Mouse (Mus musculus): ENCODE data around the gene Tnnt3. TPM values are rescaled to one million over a fixed set of nuclear protein-coding genes. Genes with fewer than 3 reads are reported as not detected.

Gene Tnnt3
- polyA plus RNA-seq, 1 experiment from 2014 or later: 24.5 TPM

- H3K27me3 ChIP-seq: peaks cover 4% of the 10 kb centered on the region; the same call in 1 of the 2 replicates
- no peak overlapping the region for H3K4me2 ChIP-seq
- H3K9me3 ChIP-seq (replicated peaks): no peaks in the 10 kb centered on the region
- no peaks in the 10 kb centered on the region for H3K36me3 ChIP-seq (replicated peaks)
- ATAC-seq (ENCODE audit: insufficient read depth): no peak
- 71% methylated on average over 9 of the region's 9 CpGs for WGBS (ENCODE audit: insufficient replicate concordance)
- no peak overlapping the region for H3K27ac ChIP-seq (replicated peaks)
- 0 out of 2 replicates have a peak, but pooled peaks cover 2% of the 10 kb centered on the region for H3K4me1 ChIP-seq (replicated peaks)
- no peak overlapping the region for H3K9ac ChIP-seq
- H3K4me3 ChIP-seq (replicated peaks): no peak overlapping the region
Measured at GRCm38 (mm10) chr7:142507453-142507852, 8.8 kb downstream of the Tnnt3 start.

GRCm38 (mm10) chr7:142509518-142509917 is 10.9 kb downstream of the Tnnt3 start:
- Histone ChIP-seq H3K4me1 (replicated peaks) (0 out of 2 replicates have a peak, but pooled peaks cover 2% of the 10 kb centered on the region), H3K36me3 (replicated peaks) (no peaks in the 10 kb centered on the region), H3K4me3 (replicated peaks) (no peak overlapping the region), H3K27me3 (peaks cover 4% of the 10 kb centered on the region; the same call in 1 of the 2 replicates), H3K27ac (replicated peaks) (no peak overlapping the region), H3K4me2 (no peak overlapping the region), H3K9ac (no peak overlapping the region), H3K9me3 (replicated peaks) (no peaks in the 10 kb centered on the region)
- WGBS (ENCODE audit: insufficient replicate concordance): 63% methylated on average over 14 of the region's 14 CpGs
- ATAC-seq (ENCODE audit: insufficient read depth): no peak

GRCm38 (mm10) chr7:142510021-142510777 is 11.6 kb downstream of the Tnnt3 start:
- Histone ChIP-seq H3K36me3 (replicated peaks) (no peaks in the 10 kb centered on the region), H3K4me2 (no peak overlapping the region), H3K4me3 (replicated peaks) (no peak overlapping the region), H3K9ac (no peak overlapping the region), H3K9me3 (replicated peaks) (no peaks in the 10 kb centered on the region), H3K27ac (replicated peaks) (no peak overlapping the region), H3K27me3 (peaks cover 4% of the 10 kb centered on the region; the same call in 1 of the 2 replicates), H3K4me1 (replicated peaks) (0 out of 2 replicates have a peak, but pooled peaks cover 2% of the 10 kb centered on the region)
- 44% methylated on average over 12 of the region's 12 CpGs for WGBS (ENCODE audit: insufficient replicate concordance)
- no peak for ATAC-seq (ENCODE audit: insufficient read depth)

- H3K27ac ChIP-seq (replicated peaks): no peak overlapping the region
- 53% methylated on average over 4 of the region's 4 CpGs for WGBS (ENCODE audit: insufficient replicate concordance)
- H3K4me1 ChIP-seq (replicated peaks): 0 out of 2 replicates have a peak, but pooled peaks cover 2% of the 10 kb centered on the region
- H3K4me3 ChIP-seq (replicated peaks): no peak overlapping the region
- no peak for ATAC-seq (ENCODE audit: insufficient read depth)
- H3K9ac ChIP-seq: no peak overlapping the region
- no peaks in the 10 kb centered on the region for H3K9me3 ChIP-seq (replicated peaks)
- H3K27me3 ChIP-seq: no peaks in the 10 kb centered on the region; the same call in 1 of the 2 replicates
- no peak overlapping the region for H3K4me2 ChIP-seq
- H3K36me3 ChIP-seq (replicated peaks): no peaks in the 10 kb centered on the region
Measured at GRCm38 (mm10) chr7:142514048-142514447, 15.4 kb downstream of the Tnnt3 start.

GRCm38 (mm10) chr7:142516221-142516978 is 17.8 kb downstream of the Tnnt3 start:
- Histone ChIP-seq H3K9ac (no peak overlapping the region), H3K4me2 (no peak overlapping the region), H3K27me3 (no peaks in the 10 kb centered on the region; the same call in 1 of the 2 replicates), H3K4me1 (replicated peaks) (0 out of 2 replicates have a peak, but pooled peaks cover 4% of the 10 kb centered on the region), H3K9me3 (replicated peaks) (no peaks in the 10 kb centered on the region), H3K36me3 (replicated peaks) (no peaks in the 10 kb centered on the region), H3K4me3 (replicated peaks) (no peak overlapping the region), H3K27ac (replicated peaks) (no peak overlapping the region)
- ATAC-seq (ENCODE audit: insufficient read depth): no peak
- WGBS (ENCODE audit: insufficient replicate concordance): 47% methylated on average over 21 of the region's 21 CpGs

- WGBS (ENCODE audit: insufficient replicate concordance): 17% methylated on average over 3 of the region's 3 CpGs
- Histone ChIP-seq H3K36me3 (replicated peaks) (no peaks in the 10 kb centered on the region), H3K4me3 (replicated peaks) (no peak overlapping the region), H3K4me2 (no peak overlapping the region), H3K4me1 (replicated peaks) (peaks cover 5% of the 10 kb centered on the region; the same call in 1 of the 2 replicates), H3K9ac (no peak overlapping the region), H3K27ac (replicated peaks) (no peak overlapping the region), H3K9me3 (replicated peaks) (no peaks in the 10 kb centered on the region), H3K27me3 (peaks cover 3% of the 10 kb centered on the region)
- no peak for ATAC-seq (ENCODE audit: insufficient read depth)
Measured at GRCm38 (mm10) chr7:142517531-142517930, 18.9 kb downstream of the Tnnt3 start.

- Histone ChIP-seq H3K27ac (replicated peaks) (no peak overlapping the region), H3K36me3 (replicated peaks) (no peaks in the 10 kb centered on the region), H3K9ac (no peak overlapping the region), H3K27me3 (peaks cover 3% of the 10 kb centered on the region; the same call in 1 of the 2 replicates), H3K4me1 (replicated peaks) (peaks cover 21% of the 10 kb centered on the region), H3K4me2 (no peak overlapping the region), H3K4me3 (replicated peaks) (no peak overlapping the region), H3K9me3 (replicated peaks) (no peaks in the 10 kb centered on the region)
- 68% methylated on average over 4 of the region's 4 CpGs for WGBS (ENCODE audit: insufficient replicate concordance)
- no peak for ATAC-seq (ENCODE audit: insufficient read depth)
Measured at GRCm38 (mm10) chr7:142520331-142520730, 21.7 kb downstream of the Tnnt3 start.

GRCm38 (mm10) chr7:142522352-142522751 is 23.7 kb downstream of the Tnnt3 start:
- Histone ChIP-seq H3K27ac (replicated peaks) (no peak overlapping the region), H3K4me2 (no peak overlapping the region), H3K9ac (no peak overlapping the region), H3K27me3 (peaks cover 3% of the 10 kb centered on the region; the same call in 1 of the 2 replicates), H3K4me1 (replicated peaks) (peaks cover 34% of the 10 kb centered on the region), H3K4me3 (replicated peaks) (no peak overlapping the region), H3K36me3 (replicated peaks) (no peaks in the 10 kb centered on the region), H3K9me3 (replicated peaks) (no peaks in the 10 kb centered on the region)
- WGBS (ENCODE audit: insufficient replicate concordance): 22% methylated on average over 4 of the region's 4 CpGs
- no peak for ATAC-seq (ENCODE audit: insufficient read depth)

GRCm38 (mm10) chr7:142523200-142523990 is 24.8 kb downstream of the Tnnt3 start:
- H3K27me3 ChIP-seq: peaks cover 3% of the 10 kb centered on the region; the same call in 1 of the 2 replicates
- peaks cover 36% of the 10 kb centered on the region for H3K4me1 ChIP-seq (replicated peaks)
- H3K36me3 ChIP-seq (replicated peaks): no peaks in the 10 kb centered on the region
- WGBS (ENCODE audit: insufficient replicate concordance): 39% methylated on average over 17 of the region's 17 CpGs
- no peak overlapping the region for H3K9ac ChIP-seq
- no peak for ATAC-seq (ENCODE audit: insufficient read depth)
- H3K27ac ChIP-seq (replicated peaks): peak overlapping the region; percentile 38; the same call in 1 of the 2 replicates
- no peak overlapping the region for H3K4me2 ChIP-seq
- no peaks in the 10 kb centered on the region for H3K9me3 ChIP-seq (replicated peaks)
- H3K4me3 ChIP-seq (replicated peaks): no peak overlapping the region

- H3K4me3 ChIP-seq (replicated peaks): no peak overlapping the region
- no peaks in the 10 kb centered on the region for H3K9me3 ChIP-seq (replicated peaks)
- 23% methylated on average over 13 of the region's 13 CpGs for WGBS (ENCODE audit: insufficient replicate concordance)
- H3K27me3 ChIP-seq: peaks cover 4% of the 10 kb centered on the region
- H3K4me1 ChIP-seq (replicated peaks): peaks cover 47% of the 10 kb centered on the region
- no peak overlapping the region for H3K4me2 ChIP-seq
- ATAC-seq (ENCODE audit: insufficient read depth): peak; percentile 59
- H3K9ac ChIP-seq: no peak overlapping the region
- H3K27ac ChIP-seq (replicated peaks): peak overlapping the region; percentile 48; the same call in 1 of the 2 replicates
- no peaks in the 10 kb centered on the region for H3K36me3 ChIP-seq (replicated peaks)
Measured at GRCm38 (mm10) chr7:142525342-142526178, 26.9 kb downstream of the Tnnt3 start.

Measured in liver, embryonic 15.5 days (tissue).